Mouse (Mus musculus): Measurements from ENCODE around the gene B3galt2.
A peak's percentile ranks its signal among the peaks of the same experiment; 100 is the strongest.
"Not testable (repeated sequence)": the region's sequence is repeated elsewhere in the genome, so short reads cannot be mapped to it uniquely, and the experiment has no call there.

B3galt2 gene

GRCm38 (mm10) chr1:143640650-143641407 is at the start of gene B3galt2:
B3galt2 (plus strand) TSS chr1:143640664.
- peak in 1 of 2 experiments; percentile 5 for DNase-seq (ENCODE audit: low spot score in 2 of 2)

- no peak for DNase-seq (ENCODE audit: low spot score in 2 of 2)
Measured at GRCm38 (mm10) chr1:143596864-143597263, 43.6 kb upstream of the B3galt2 start.

GRCm38 (mm10) chr1:143608911-143609310 is 31.6 kb upstream of the B3galt2 start:
- DNase-seq (ENCODE audit: low spot score in 2 of 2) = no peak

- no peak for DNase-seq (ENCODE audit: low spot score in 2 of 2)
Measured at GRCm38 (mm10) chr1:143612901-143613300, 27.6 kb upstream of the B3galt2 start.

GRCm38 (mm10) chr1:143619760-143620159 is 20.7 kb upstream of the B3galt2 start:
- no peak for DNase-seq (ENCODE audit: low spot score in 2 of 2)

GRCm38 (mm10) chr1:143621930-143622329 is 18.5 kb upstream of the B3galt2 start:
- no peak for DNase-seq (ENCODE audit: low spot score in 2 of 2)

- DNase-seq (ENCODE audit: low spot score in 2 of 2) = no peak
Measured at GRCm38 (mm10) chr1:143622634-143623033, 17.8 kb upstream of the B3galt2 start.

GRCm38 (mm10) chr1:143631337-143631736 is 9.1 kb upstream of the B3galt2 start:
- no peak for DNase-seq (ENCODE audit: low spot score in 2 of 2)

GRCm38 (mm10) chr1:143632361-143632760 is 8.1 kb upstream of the B3galt2 start:
- DNase-seq (ENCODE audit: low spot score in 2 of 2) = no peak

GRCm38 (mm10) chr1:143632854-143633587 is 7.4 kb upstream of the B3galt2 start:
- DNase-seq (ENCODE audit: low spot score in 2 of 2) = no peak

GRCm38 (mm10) chr1:143644221-143644620 is 3.8 kb downstream of the B3galt2 start:
- DNase-seq (ENCODE audit: low spot score in 2 of 2) = no peak

GRCm38 (mm10) chr1:143645386-143645785 is 4.9 kb downstream of the B3galt2 start:
- no peak for DNase-seq (ENCODE audit: low spot score in 2 of 2)

GRCm38 (mm10) chr1:143646219-143646618 is 5.8 kb downstream of the B3galt2 start:
- DNase-seq (ENCODE audit: low spot score in 2 of 2) = no peak

- no peak for DNase-seq (ENCODE audit: low spot score in 2 of 2)
Measured at GRCm38 (mm10) chr1:143650317-143650716, 9.9 kb downstream of the B3galt2 start.

GRCm38 (mm10) chr1:143653646-143654045 is 13.2 kb downstream of the B3galt2 start:
- DNase-seq (ENCODE audit: low spot score in 2 of 2) = no peak

- no peak for DNase-seq (ENCODE audit: low spot score in 2 of 2)
Measured at GRCm38 (mm10) chr1:143663197-143663596, 22.7 kb downstream of the B3galt2 start.

- not testable (repeated sequence) for DNase-seq (ENCODE audit: low spot score in 2 of 2)
Measured at GRCm38 (mm10) chr1:143664786-143665185, 24.3 kb downstream of the B3galt2 start.

- no peak for DNase-seq (ENCODE audit: low spot score in 2 of 2)
Measured at GRCm38 (mm10) chr1:143675734-143676361, 35.4 kb downstream of the B3galt2 start.

- DNase-seq (ENCODE audit: low spot score in 2 of 2) = no peak
Measured at GRCm38 (mm10) chr1:143681108-143681507, 40.6 kb downstream of the B3galt2 start.

GRCm38 (mm10) chr1:143684849-143685248 is 44.4 kb downstream of the B3galt2 start:
- DNase-seq (ENCODE audit: low spot score in 2 of 2) = no peak

- no peak for DNase-seq (ENCODE audit: low spot score in 2 of 2)
Measured at GRCm38 (mm10) chr1:143701736-143702135, 61.3 kb downstream of the B3galt2 start.

- no peak for DNase-seq (ENCODE audit: low spot score in 2 of 2)
Measured at GRCm38 (mm10) chr1:143702141-143702740, 61.8 kb downstream of the B3galt2 start.
